Mouse (Mus musculus) stomach, postnatal 0 days (tissue): ENCODE measurements around the gene Pspn. TPM values are rescaled to one million over a fixed set of nuclear protein-coding genes. Genes with fewer than 3 reads are reported as not detected.

Experiments used
- ATAC-seq: fragments of 200-750 bp; cut with Nextera tagmentation; 2 replicates; pipeline ENCODE4 v1.8.0; 2017; ENCODE audit not compliant: low FRiP score, low TSS enrichment
- DNase-seq: peaks from one replicate; pipeline ENCODE4 v3.0.0-alpha.2; 2016; ENCODE audit warnings: low spot score
- H3K27ac ChIP-seq: fragments of 300-500 bp; sonication (generic); replicated peaks from 2 replicates; pipeline ENCODE4 v1.5.1; 2014; ENCODE audit warnings: mild to moderate bottlenecking, control low read depth
- H3K27me3 ChIP-seq: fragments of 300-500 bp; sonication (generic); 2 replicates; pipeline ENCODE4 v1.6.1; 2014; ENCODE audit warnings: low read length; ENCODE audit not compliant: control insufficient read depth, insufficient read depth
- H3K36me3 ChIP-seq: fragments of 300-500 bp; sonication (generic); 2 replicates; pipeline ENCODE4 v1.6.1; 2014; ENCODE audit warnings: low read length, mixed read lengths; ENCODE audit not compliant: control insufficient read depth, insufficient read depth
- H3K4me1 ChIP-seq: fragments of 300-500 bp; sonication (generic); replicated peaks from 2 replicates; pipeline ENCODE4 v1.6.1; 2014; ENCODE audit warnings: antibody characterized with exemption; ENCODE audit not compliant: control insufficient read depth, insufficient read depth
- H3K4me2 ChIP-seq: fragments of 300-500 bp; sonication (generic); replicated peaks from 2 replicates; pipeline ENCODE4 v1.6.1; 2014; ENCODE audit warnings: low read depth, mild to moderate bottlenecking, control low read depth, moderate library complexity
- H3K4me3 ChIP-seq: fragments of 300-500 bp; sonication (generic); 2 replicates; pipeline ENCODE4 v1.5.1; 2014; ENCODE audit warnings: low read depth, low read length, control low read depth
- H3K9ac ChIP-seq: fragments of 300-500 bp; sonication (generic); 2 replicates; pipeline ENCODE4 v1.6.1; 2014; ENCODE audit warnings: mild to moderate bottlenecking, low read length, control low read depth, mixed read lengths
- H3K9me3 ChIP-seq: fragments of 300-500 bp; sonication (generic); 2 replicates; pipeline ENCODE4 v1.6.1; 2016; ENCODE audit warnings: low read length; ENCODE audit not compliant: control insufficient read depth
- CTCF ChIP-seq: IDR thresholded peaks from 2 replicates; pipeline ENCODE4 v1.5.1; 2016; ENCODE audit warnings: antibody characterized with exemption, low read depth, mild to moderate bottlenecking, moderate library complexity
- EP300 ChIP-seq: optimal IDR thresholded peaks from 2 replicates; pipeline ENCODE3; 2016; ENCODE audit warnings: antibody characterized with exemption
- WGBS: fragments of 180-500 bp; shearing (Covaris S2); extraction: QIAGEN DNeasy Blood & Tissue Kit; methylation state at CpG from one replicate; pipeline ENCODE4 v1.1.7; 2014; 5-methylcytosine and 5-hydroxymethylcytosine counted together
- polyA plus RNA-seq: library from polyadenylated mRNA; unstranded; fragments of >200 nt; fragmentation: Nextera tagmentation; extraction: Ambion mirVana; gene quantifications from 2 replicates; pipeline ENCODE4 v1.2.1, GENCODE M21; 2015

Gene Pspn
- polyA plus RNA-seq, 1 experiment from 2014 or later = not detected

GRCm38 (mm10) chr17:57003994-57004393, 4.2 kb upstream of the Pspn start:
- Histone ChIP-seq H3K4me1 (no peaks in the 10 kb centered on the region), H3K27me3 (no peaks in the 10 kb centered on the region), H3K9me3 (no peaks in the 10 kb centered on the region), H3K36me3 (peaks cover 19% of the 10 kb centered on the region), H3K4me2 (no peak overlapping the region), H3K27ac (no peak overlapping the region), H3K9ac (no peak overlapping the region), H3K4me3 (no peak overlapping the region)
- 89% methylated on average over 7 of the region's 7 CpGs for WGBS
- ATAC-seq (no peak), DNase-seq (no peak)
- no peak for TF ChIP-seq CTCF
- TF ChIP-seq EP300 = no peak

GRCm38 (mm10) chr17:57001228-57001627, 1.4 kb upstream of the Pspn start:
- H3K9me3 ChIP-seq = no peaks in the 10 kb centered on the region
- H3K9ac ChIP-seq = no peak overlapping the region
- ATAC-seq (no peak), DNase-seq (no peak)
- H3K27ac ChIP-seq = no peak overlapping the region
- H3K4me3 ChIP-seq = no peak overlapping the region
- TF ChIP-seq EP300 (no peak), CTCF (no peak)
- WGBS = 41% methylated on average over 8 of the region's 8 CpGs
- no peak overlapping the region for H3K4me2 ChIP-seq
- H3K36me3 ChIP-seq = peaks cover 15% of the 10 kb centered on the region
- peaks cover 3% of the 10 kb centered on the region; the same call in 1 of the 2 replicates for H3K4me1 ChIP-seq
- no peaks in the 10 kb centered on the region for H3K27me3 ChIP-seq

DNA sequence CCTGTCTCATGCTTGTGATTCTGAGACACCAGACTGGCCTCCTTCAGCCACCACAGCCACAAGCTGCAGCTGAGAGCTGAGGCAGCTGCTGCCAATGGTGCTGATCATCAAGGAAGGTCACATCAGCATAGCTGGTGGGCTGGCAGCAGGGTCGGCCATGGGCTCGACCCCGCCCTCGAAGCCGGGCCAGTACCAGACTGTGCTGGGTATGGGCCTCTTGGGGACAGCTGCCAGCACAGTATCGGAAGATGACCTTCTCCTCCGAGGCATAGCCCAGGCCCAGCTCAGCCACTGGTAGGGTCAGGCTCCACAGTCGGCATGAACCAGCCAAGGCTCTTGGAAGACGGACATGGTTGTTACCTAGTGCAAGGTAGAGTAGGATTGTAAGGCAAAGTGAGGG, 404 bp downstream of the Pspn start:
- TF ChIP-seq CTCF (no peak), EP300 (no peak)
- H3K27me3 ChIP-seq = no peaks in the 10 kb centered on the region
- peaks cover 19% of the 10 kb centered on the region for H3K36me3 ChIP-seq
- WGBS = 93% methylated on average over 9 of the region's 9 CpGs
- H3K27ac ChIP-seq = no peak overlapping the region
- no peak overlapping the region for H3K9ac ChIP-seq
- no peak for DNase-seq
- peaks cover 3% of the 10 kb centered on the region; the same call in 1 of the 2 replicates for H3K4me1 ChIP-seq
- no peak overlapping the region for H3K4me3 ChIP-seq
- H3K4me2 ChIP-seq = no peak overlapping the region
- no peaks in the 10 kb centered on the region for H3K9me3 ChIP-seq
- no peak for ATAC-seq

DNA sequence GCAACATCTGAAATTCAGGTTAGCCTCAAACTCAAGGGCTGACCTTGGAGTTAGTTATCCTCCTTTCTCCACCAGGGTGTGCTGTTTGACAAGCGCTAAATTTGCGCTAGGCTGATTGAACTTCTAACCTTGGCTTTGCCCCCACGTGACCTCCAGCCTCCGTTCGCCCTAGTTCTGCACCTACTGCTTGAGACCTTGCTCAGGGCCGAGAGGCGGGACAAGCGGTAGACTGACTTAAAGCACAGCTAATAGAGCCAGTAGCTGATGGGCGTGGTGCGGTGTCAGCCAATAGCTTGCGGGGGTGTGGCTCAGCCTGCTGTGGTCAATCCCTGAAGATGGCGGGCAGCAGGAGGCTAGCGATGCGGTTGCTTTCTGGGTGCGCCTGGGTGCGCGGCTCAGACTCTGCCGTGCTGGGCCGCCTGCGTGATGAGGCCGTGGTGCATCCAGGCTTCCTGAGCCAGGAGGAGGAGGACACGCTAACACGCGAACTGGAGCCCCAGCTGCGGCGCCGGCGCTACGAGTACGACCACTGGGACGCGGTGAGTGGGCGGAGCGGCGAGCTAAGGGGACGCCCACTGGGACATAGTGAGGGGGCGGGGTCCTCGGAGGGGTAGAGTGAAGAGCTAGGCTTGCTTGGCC, 2.7 kb downstream of the Pspn start, which contains the start of gene Alkbh7:
TSS of gene Alkbh7 (plus strand) at position 311 of the 639 bp plus-strand sequence.
- Histone ChIP-seq H3K9ac (peak within 1 kb of the TSS; percentile 63), H3K4me3 (peak within 1 kb of the TSS; percentile 75), H3K4me2 (peak within 1 kb of the TSS; percentile 75), H3K4me1 (peaks cover 3% of the 10 kb centered on the region; the same call in 1 of the 2 replicates), H3K27me3 (no peaks in the 10 kb centered on the region), H3K9me3 (no peaks in the 10 kb centered on the region), H3K36me3 (peaks cover 20% of the 10 kb centered on the region), H3K27ac (peak within 1 kb of the TSS; percentile 70)
- peak; percentile 100 for ATAC-seq
- DNase-seq = peak; percentile 98
- TF ChIP-seq EP300 = no peak
- TF ChIP-seq CTCF = peak; percentile 91
- under 1% methylated on average over 38 of the region's 38 CpGs for WGBS

GRCm38 (mm10) chr17:56996506-56996905, 3.3 kb downstream of the Pspn start:
- Histone ChIP-seq H3K4me1 (peaks cover 3% of the 10 kb centered on the region; the same call in 1 of the 2 replicates), H3K9me3 (no peaks in the 10 kb centered on the region), H3K4me2 (no peak overlapping the region), H3K4me3 (no peak overlapping the region), H3K9ac (no peak overlapping the region), H3K27ac (no peak overlapping the region), H3K27me3 (no peaks in the 10 kb centered on the region), H3K36me3 (peaks cover 21% of the 10 kb centered on the region)
- WGBS = 74% methylated on average over 2 of the region's 2 CpGs
- no peak for ATAC-seq
- DNase-seq = no peak
- TF ChIP-seq CTCF = no peak

- Histone ChIP-seq H3K4me1 (peaks cover 3% of the 10 kb centered on the region; the same call in 1 of the 2 replicates), H3K4me2 (no peak overlapping the region), H3K9me3 (no peaks in the 10 kb centered on the region), H3K4me3 (no peak overlapping the region), H3K9ac (no peak overlapping the region), H3K27me3 (no peaks in the 10 kb centered on the region), H3K27ac (no peak overlapping the region), H3K36me3 (peaks cover 21% of the 10 kb centered on the region)
- TF ChIP-seq EP300 (no peak), CTCF (no peak)
- 89% methylated on average over 8 of the region's 8 CpGs for WGBS
- no peak for ATAC-seq
- DNase-seq = no peak
Measured at GRCm38 (mm10) chr17:56995046-56995445, 4.8 kb downstream of the Pspn start.
